14 mouse cellular contexts compared by ENCODE assay signal in genomic region chr9:5627521-5627920, GRCm38 (mm10).
A peak's percentile ranks its signal among the peaks of the same experiment; 100 is the strongest.
DNase-seq lines count a peak whose midpoint lies in the region.
"Had no signal": no experiment of that assay in that cellular context is flagged by ENCODE, and none has a peak within 500 bp of the region (broad histone marks: within the 10 kb centered on the region; RNA-seq: fewer than 3 reads in every experiment).

No protein-coding gene starts in this region.

- DNase-seq in cerebellum, postnatal 10 days, result peak; percentile 66
- no peak for DNase-seq in cerebellum, adult 11-12 months
- peak; percentile 14 to 38 for DNase-seq in cerebellum, postnatal 36 days
- no peak for DNase-seq in cerebellum, adult 18-20 months
- DNase-seq in brain, adult 2 months (ENCODE audit: low read depth, low spot score), result peak; percentile 39
- no peak for DNase-seq in kidney, postnatal 25 days
- DNase-seq: adrenal gland, adult 2 months; adrenal gland, postnatal 14 days; B cell, adult 2 months; forebrain, postnatal 0 days; gastrocnemius, adult 2 months; gastrocnemius, postnatal 14 days; heart, adult 11 months; kidney, adult 2 months had no signal

Comparison
In these comparisons a context has a peak if more than half of its experiments do, and no peak if none do; other contexts are left out.
1. DNase-seq: peak in cerebellum, postnatal 10 days (2 of 2), cerebellum, postnatal 36 days (2 of 2) and brain, adult 2 months (single experiment); none in cerebellum, adult 11-12 months (single experiment), cerebellum, adult 18-20 months (0 of 2) and kidney, postnatal 25 days (0 of 2).